Mouse (Mus musculus) liver, embryonic 13.5 days (tissue): Measurements from ENCODE around the gene Lmnb2. TPM values are rescaled to one million over a fixed set of nuclear protein-coding genes. Genes with fewer than 3 reads are reported as not detected.

Experiments
- ATAC-seq: fragments of 200-750 bp; cut with Nextera tagmentation; 2 replicates; pipeline ENCODE4 v1.8.0; 2017; ENCODE audit warnings: low read depth, mild to moderate bottlenecking, moderate number of reproducible peaks, moderate library complexity
- DNase-seq: peaks from one replicate; pipeline ENCODE4 v3.0.0; 2022
- H3K27ac ChIP-seq: fragments of 300-500 bp; sonication (generic); 2 replicates; pipeline ENCODE4 v1.5.1; 2015; ENCODE audit warnings: moderate library complexity, mild to moderate bottlenecking, inconsistent platforms
- H3K27me3 ChIP-seq: fragments of 300-500 bp; sonication (generic); 2 replicates; pipeline ENCODE4 v1.6.1; 2015; ENCODE audit warnings: mild to moderate bottlenecking, inconsistent platforms
- H3K36me3 ChIP-seq: fragments of 300-500 bp; sonication (generic); 2 replicates; pipeline ENCODE4 v1.6.1; 2015; ENCODE audit warnings: mild to moderate bottlenecking, inconsistent platforms
- H3K4me1 ChIP-seq: fragments of 300-500 bp; sonication (generic); replicated peaks from 2 replicates; pipeline ENCODE4 v1.6.1; 2015; ENCODE audit warnings: inconsistent platforms
- H3K4me2 ChIP-seq: fragments of 300-500 bp; sonication (generic); 2 replicates; pipeline ENCODE4 v1.6.1; 2015; ENCODE audit warnings: inconsistent platforms, mild to moderate bottlenecking, moderate library complexity
- H3K4me3 ChIP-seq: fragments of 300-500 bp; sonication (generic); replicated peaks from 2 replicates; pipeline ENCODE4 v1.5.1; 2015; ENCODE audit warnings: mild to moderate bottlenecking, inconsistent platforms
- H3K9ac ChIP-seq: fragments of 300-500 bp; sonication (generic); 2 replicates; pipeline ENCODE4 v1.6.1; 2015; ENCODE audit warnings: mild to moderate bottlenecking, inconsistent platforms
- H3K9me3 ChIP-seq: fragments of 300-500 bp; sonication (generic); replicated peaks from 2 replicates; pipeline ENCODE4 v1.6.1; 2016; ENCODE audit warnings: inconsistent platforms
- WGBS: fragments of 180-500 bp; shearing (Covaris S2); methylation state at CpG from one replicate; pipeline ENCODE4 v1.1.7; 2015; ENCODE audit not compliant: insufficient replicate concordance; 5-methylcytosine and 5-hydroxymethylcytosine counted together
- polyA plus RNA-seq: library from polyadenylated mRNA; unstranded; fragments of >200 nt; fragmentation: Nextera tagmentation; extraction: Ambion mirVana; gene quantifications from 2 replicates; pipeline ENCODE4 v1.2.1, GENCODE M21; 2015

Lmnb2 gene
- polyA plus RNA-seq, 1 experiment from 2014 or later, result 14.0 TPM

DNA sequence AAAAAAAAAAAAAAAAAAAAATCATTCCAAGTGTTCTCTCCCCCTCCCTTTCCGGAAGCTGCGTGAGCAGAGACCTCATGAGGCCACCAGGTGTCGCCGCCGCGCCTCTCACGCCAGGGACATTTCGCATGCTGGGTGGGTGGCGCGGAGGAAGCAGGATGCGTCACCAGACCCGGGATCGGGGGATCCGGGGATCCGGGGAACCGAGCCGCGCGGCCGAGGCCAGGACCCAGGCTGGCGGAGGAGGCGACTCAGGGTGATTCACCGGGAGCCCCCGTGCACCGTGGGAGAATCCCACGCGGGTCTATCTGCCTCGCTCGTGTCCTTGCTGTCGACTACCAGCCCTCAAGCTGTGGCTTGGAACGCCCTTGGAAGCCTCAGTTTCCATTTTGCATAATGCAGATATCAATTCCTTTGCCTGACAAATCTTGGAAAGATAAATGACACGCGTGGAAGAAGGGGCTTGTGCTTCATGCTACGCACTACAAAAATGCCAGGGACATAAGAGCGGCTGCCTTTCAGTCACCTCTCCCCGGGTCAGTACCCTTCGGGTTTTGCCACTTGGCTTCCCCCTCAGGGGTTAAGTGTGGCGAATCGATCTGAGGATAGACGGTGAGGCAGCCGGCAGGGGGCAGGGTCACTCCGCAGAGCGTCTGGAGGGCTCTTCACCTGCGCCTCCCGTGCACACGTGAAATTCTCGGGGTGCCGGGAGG, 10.7 kb upstream of the Lmnb2 start:
- peaks cover 48% of the 10 kb centered on the region for H3K27me3 ChIP-seq
- H3K27ac ChIP-seq, result peak overlapping the region; percentile 63; the same call in 1 of the 2 replicates
- ATAC-seq, result peak; percentile 15; the same call in 1 of the 2 replicates

DNA sequence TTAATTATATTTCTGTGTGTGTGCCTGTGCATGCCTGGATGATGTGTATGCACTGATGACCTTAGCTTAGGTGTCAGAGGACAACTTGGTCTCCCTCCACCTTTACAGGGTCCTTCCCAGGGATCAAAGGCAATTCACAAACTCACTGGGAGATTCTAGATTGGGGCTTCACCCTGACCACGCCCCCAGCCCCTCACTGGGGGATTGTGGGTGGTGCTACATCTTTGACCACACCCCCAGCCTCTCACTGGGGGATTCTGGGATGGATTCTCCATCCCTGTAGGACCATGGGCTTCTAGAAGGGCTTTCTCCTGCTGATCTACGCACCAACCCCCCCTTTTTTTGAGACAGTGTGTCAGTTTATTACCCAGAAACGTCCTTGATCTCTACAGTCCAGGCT, 7.4 kb upstream of the Lmnb2 start:
- 42% methylated on average over 3 of the region's 3 CpGs for WGBS
- no peak overlapping the region for H3K4me3 ChIP-seq
- H3K4me2 ChIP-seq, result no peak overlapping the region
- ATAC-seq (no peak), DNase-seq (no peak)
- peaks cover 18% of the 10 kb centered on the region for H3K27me3 ChIP-seq
- no peak overlapping the region for H3K9ac ChIP-seq
- H3K9me3 ChIP-seq, result no peaks in the 10 kb centered on the region
- peaks cover 40% of the 10 kb centered on the region for H3K4me1 ChIP-seq
- H3K27ac ChIP-seq, result no peak overlapping the region
- H3K36me3 ChIP-seq, result no peaks in the 10 kb centered on the region

More for the DNA sequence above, 10.7 kb upstream of the Lmnb2 start:
- Histone ChIP-seq H3K9me3 (no peaks in the 10 kb centered on the region), H3K4me3 (peak overlapping the region; percentile 59), H3K9ac (peak overlapping the region; percentile 62), H3K4me2 (peak overlapping the region; percentile 86), H3K4me1 (peaks cover 57% of the 10 kb centered on the region), H3K36me3 (no peaks in the 10 kb centered on the region)
- DNase-seq, result peak; percentile 73
- WGBS, result under 1% methylated on average over 48 of the region's 48 CpGs

DNA sequence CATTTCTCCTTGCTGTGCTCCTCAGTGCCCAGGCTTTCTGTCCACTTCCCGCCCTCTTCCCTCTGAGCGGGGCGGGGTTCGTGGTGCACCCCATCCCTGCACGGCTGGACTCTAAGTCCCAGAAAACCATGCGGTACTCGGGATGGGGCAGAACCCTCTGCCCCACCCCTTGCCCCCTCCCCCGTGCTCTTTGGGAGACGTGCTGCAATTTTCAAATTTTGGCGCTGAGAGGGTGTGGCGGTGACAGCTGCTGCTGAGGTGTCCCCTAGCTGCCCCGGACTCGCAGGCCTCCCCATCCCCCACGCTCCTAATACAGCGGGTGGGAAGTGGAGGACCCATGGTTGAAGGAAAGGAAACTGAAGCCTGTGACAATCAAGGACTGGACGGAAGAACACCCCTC, 3.9 kb upstream of the Lmnb2 start:
- DNase-seq, result no peak
- Histone ChIP-seq H3K9ac (peak overlapping the region; percentile 18; the same call in 1 of the 2 replicates), H3K27ac (peak overlapping the region; percentile 53; the same call in 1 of the 2 replicates)

DNA sequence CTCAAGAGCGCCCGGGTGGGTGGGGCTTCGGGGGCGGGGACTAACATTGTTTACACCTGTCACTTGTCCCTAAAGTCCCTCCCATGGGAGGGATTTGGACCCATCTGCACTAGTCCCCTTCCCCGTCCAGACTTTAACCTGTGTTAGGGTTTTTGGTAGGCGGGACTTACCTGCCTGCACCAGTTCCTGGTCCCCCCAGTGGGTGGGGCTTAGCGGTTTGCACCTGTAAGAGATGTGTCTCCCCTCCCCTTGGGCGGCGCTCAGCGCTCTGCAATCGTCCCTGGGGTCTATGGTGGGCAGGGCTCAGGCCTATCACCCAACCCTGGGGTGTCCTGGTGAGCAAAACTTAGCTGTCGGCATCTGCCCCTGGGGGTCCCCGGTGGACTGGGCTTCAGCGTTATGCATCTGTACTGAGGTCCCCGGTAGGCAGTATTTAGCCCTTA, 688 bp downstream of the Lmnb2 start:
- Histone ChIP-seq H3K4me2 (peak overlapping the region; percentile 90), H3K36me3 (peaks cover 8% of the 10 kb centered on the region; the same call in 1 of the 2 replicates), H3K9me3 (no peaks in the 10 kb centered on the region), H3K27ac (peak overlapping the region; percentile 59), H3K9ac (peak overlapping the region; percentile 81), H3K4me3 (peak overlapping the region; percentile 78), H3K4me1 (peaks cover 63% of the 10 kb centered on the region), H3K27me3 (peaks cover 28% of the 10 kb centered on the region)
- DNase-seq (no peak), ATAC-seq (peak; percentile 19)
- 2% methylated on average over 15 of the region's 15 CpGs for WGBS

More for the DNA sequence above, 3.9 kb upstream of the Lmnb2 start:
- H3K27me3 ChIP-seq, result peaks cover 28% of the 10 kb centered on the region
- peak overlapping the region; percentile 56 for H3K4me2 ChIP-seq
- 8% methylated on average over 16 of the region's 16 CpGs for WGBS
- H3K4me1 ChIP-seq, result peaks cover 32% of the 10 kb centered on the region
- ATAC-seq, result peak; percentile 43; the same call in 1 of the 2 replicates
- H3K4me3 ChIP-seq, result peak overlapping the region; percentile 35
- no peaks in the 10 kb centered on the region for H3K9me3 ChIP-seq
- no peaks in the 10 kb centered on the region for H3K36me3 ChIP-seq

DNA sequence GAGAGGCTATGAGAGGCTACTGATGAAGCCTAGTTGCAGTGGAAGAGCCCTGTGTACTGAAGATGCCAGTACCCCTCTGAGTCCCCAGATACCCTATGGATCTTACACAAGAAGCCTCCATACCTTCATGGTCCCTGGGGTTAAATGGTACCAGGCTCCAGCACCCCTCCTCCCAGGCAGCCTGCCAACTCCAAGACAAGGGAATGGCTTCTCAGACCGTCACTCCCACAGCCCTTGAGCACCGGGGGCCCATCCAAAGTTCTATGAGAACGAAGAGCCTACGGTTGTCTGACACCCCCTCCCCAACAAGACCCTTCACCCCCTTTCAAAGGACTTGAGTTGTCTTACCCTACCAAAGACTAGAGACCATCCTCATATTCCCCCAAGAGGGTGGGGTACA, 2.3 kb downstream of the Lmnb2 start:
- Histone ChIP-seq H3K4me1 (peaks cover 54% of the 10 kb centered on the region), H3K27me3 (peaks cover 25% of the 10 kb centered on the region), H3K9ac (no peak overlapping the region), H3K4me2 (no peak overlapping the region), H3K4me3 (no peak overlapping the region), H3K9me3 (no peaks in the 10 kb centered on the region), H3K36me3 (peaks cover 23% of the 10 kb centered on the region), H3K27ac (no peak overlapping the region)
- no peak for DNase-seq
- 85% methylated on average over 4 of the region's 4 CpGs for WGBS
- ATAC-seq, result 0 out of 2 replicates have a peak, but pooled peaks have one; percentile 1

DNA sequence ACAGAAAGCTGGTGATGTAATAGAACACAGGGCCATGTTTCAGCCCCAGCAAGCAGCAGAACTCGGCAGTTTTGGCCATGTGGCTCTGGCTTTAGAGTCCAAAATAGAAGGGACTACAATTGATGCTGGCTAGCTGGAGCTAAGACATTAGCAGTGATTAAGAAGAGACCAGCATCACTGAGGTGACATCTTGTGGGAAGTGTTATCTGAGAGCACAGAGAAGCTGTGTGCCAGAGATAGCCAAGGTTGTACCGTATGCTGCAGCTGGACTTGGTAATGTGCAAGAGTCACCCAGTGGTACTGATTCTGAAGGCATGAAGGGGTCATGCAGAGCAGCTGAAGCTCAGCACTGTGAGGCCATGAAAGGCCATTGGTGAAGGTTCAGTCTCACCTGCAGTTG, 2.8 kb downstream of the Lmnb2 start:
- 19% methylated on average over 2 of the region's 2 CpGs for WGBS

DNA sequence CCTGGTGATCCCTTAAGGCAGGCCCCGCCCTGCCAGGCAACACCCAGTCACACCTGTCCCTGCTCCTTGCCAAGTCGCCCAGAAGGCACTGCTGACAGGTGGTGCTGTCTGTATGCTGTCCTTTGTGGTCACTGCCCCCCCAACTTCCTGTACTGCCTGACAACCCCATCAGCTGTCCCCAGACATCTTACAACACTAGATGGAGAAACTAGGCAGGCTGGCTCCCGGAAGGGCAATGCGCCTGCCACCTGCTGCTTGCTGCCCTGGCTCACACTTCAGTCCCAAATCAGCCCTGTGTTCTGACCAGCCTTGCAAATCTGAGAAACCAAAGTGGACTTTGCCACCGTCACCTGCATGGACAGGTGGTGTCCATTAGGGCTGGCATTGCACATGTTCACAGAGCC, 3.8 kb downstream of the Lmnb2 start:
- Histone ChIP-seq H3K36me3 (peaks cover 38% of the 10 kb centered on the region), H3K9me3 (no peaks in the 10 kb centered on the region), H3K27me3 (peaks cover 19% of the 10 kb centered on the region), H3K4me1 (peaks cover 54% of the 10 kb centered on the region), H3K4me2 (no peak overlapping the region), H3K27ac (peak overlapping the region; percentile 18), H3K4me3 (no peak overlapping the region), H3K9ac (no peak overlapping the region)
- WGBS, result 69% methylated on average over 5 of the region's 5 CpGs
- no peak for ATAC-seq
- no peak for DNase-seq

More for the DNA sequence above, 2.8 kb downstream of the Lmnb2 start:
- Histone ChIP-seq H3K36me3 (peaks cover 28% of the 10 kb centered on the region), H3K4me3 (no peak overlapping the region), H3K9me3 (no peaks in the 10 kb centered on the region), H3K27me3 (peaks cover 25% of the 10 kb centered on the region), H3K4me1 (peaks cover 54% of the 10 kb centered on the region), H3K4me2 (no peak overlapping the region), H3K9ac (no peak overlapping the region), H3K27ac (no peak overlapping the region)
- peak; percentile 54 for DNase-seq
- ATAC-seq, result peak; percentile 43; the same call in 1 of the 2 replicates

DNA sequence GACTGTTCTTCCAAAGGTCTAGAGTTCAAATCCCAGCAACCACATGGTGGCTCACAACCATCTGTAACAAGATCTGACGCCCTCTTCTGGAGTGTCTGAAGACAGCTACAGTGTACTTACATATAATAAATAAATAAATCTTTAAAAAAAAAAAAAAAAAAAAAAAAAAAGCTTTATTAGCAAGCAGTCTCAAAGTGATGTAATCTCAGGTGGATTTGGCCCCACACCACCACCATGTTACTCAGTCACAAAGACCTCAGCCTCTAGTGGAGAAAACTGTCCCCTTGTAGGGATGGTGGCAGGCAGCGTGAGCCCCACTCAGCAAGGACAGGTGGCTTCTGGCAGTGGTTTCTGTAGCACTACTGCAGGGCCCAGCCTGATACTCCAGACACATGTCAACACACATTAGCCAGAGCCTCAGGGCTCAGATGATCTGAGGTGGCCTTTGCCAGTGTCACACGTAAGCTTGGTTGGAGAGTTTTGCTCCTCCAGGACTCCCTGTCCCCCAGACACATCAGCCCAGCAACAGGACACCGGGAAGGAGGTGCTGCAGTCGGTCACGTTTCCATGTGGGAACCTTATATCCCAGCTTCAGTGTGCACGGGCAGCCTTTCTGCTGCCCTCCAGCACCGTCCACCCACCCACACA, 4.6 kb downstream of the Lmnb2 start:
- Histone ChIP-seq H3K9ac (no peak overlapping the region), H3K4me2 (no peak overlapping the region), H3K4me3 (no peak overlapping the region), H3K27me3 (peaks cover 12% of the 10 kb centered on the region), H3K27ac (peak overlapping the region; percentile 6; the same call in 1 of the 2 replicates), H3K36me3 (peaks cover 46% of the 10 kb centered on the region), H3K4me1 (peaks cover 53% of the 10 kb centered on the region), H3K9me3 (no peaks in the 10 kb centered on the region)
- no peak for DNase-seq
- ATAC-seq, result no peak
- 87% methylated on average over 7 of the region's 8 CpGs for WGBS

DNA sequence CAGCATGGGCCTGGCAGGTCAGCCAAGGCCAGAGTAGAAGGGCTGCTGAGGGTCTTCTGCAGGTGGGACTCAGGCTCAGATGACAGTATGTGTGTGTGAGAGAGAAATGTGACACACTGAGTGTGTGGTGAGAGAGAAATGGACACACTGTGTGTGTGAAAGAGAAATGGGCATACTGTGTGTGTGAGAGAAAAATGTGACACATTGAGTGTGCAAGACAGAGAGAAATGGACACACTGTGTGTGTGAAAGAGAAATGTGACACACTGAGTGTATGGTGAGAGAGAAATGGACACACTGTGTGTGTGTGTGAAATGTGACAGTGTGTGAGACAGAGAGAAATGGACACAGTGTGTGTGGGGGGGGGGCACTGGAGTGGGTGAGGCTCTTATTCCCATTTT, 6.2 kb downstream of the Lmnb2 start:
- H3K36me3 ChIP-seq, result peaks cover 60% of the 10 kb centered on the region
- no peak overlapping the region for H3K9ac ChIP-seq
- H3K4me1 ChIP-seq, result peaks cover 37% of the 10 kb centered on the region
- H3K4me2 ChIP-seq, result no peak overlapping the region
- DNase-seq, result no peak
- ATAC-seq, result no peak
- no peaks in the 10 kb centered on the region for H3K27me3 ChIP-seq
- H3K27ac ChIP-seq, result no peak overlapping the region
- no peaks in the 10 kb centered on the region for H3K9me3 ChIP-seq
- H3K4me3 ChIP-seq, result no peak overlapping the region

DNA sequence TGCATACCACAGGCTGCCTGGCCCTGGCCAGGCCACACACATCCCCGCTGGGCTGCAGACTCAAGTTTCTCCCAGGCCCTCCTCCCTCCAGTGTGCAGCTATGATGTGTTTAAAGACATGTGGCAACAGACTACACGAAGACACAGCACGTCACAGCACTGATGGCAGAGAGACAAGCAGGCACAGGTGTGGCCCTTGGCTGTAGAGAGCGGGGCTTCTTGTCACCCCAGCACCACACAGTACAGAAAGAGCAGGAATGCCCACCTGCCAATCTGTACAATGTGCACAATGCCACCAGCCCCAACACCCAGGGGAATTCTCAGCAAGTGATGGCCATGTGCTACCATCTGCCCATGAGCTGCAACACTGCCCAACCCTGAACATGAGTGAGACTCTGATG, 6.7 kb downstream of the Lmnb2 start:
- H3K36me3 ChIP-seq, result peaks cover 62% of the 10 kb centered on the region
- H3K4me2 ChIP-seq, result no peak overlapping the region
- no peak overlapping the region for H3K27ac ChIP-seq
- H3K27me3 ChIP-seq, result no peaks in the 10 kb centered on the region
- no peaks in the 10 kb centered on the region for H3K9me3 ChIP-seq
- DNase-seq (no peak), ATAC-seq (no peak)
- no peak overlapping the region for H3K4me3 ChIP-seq
- no peak overlapping the region for H3K9ac ChIP-seq
- peaks cover 32% of the 10 kb centered on the region for H3K4me1 ChIP-seq
- WGBS, result 81% methylated on average over 4 of the region's 4 CpGs

DNA sequence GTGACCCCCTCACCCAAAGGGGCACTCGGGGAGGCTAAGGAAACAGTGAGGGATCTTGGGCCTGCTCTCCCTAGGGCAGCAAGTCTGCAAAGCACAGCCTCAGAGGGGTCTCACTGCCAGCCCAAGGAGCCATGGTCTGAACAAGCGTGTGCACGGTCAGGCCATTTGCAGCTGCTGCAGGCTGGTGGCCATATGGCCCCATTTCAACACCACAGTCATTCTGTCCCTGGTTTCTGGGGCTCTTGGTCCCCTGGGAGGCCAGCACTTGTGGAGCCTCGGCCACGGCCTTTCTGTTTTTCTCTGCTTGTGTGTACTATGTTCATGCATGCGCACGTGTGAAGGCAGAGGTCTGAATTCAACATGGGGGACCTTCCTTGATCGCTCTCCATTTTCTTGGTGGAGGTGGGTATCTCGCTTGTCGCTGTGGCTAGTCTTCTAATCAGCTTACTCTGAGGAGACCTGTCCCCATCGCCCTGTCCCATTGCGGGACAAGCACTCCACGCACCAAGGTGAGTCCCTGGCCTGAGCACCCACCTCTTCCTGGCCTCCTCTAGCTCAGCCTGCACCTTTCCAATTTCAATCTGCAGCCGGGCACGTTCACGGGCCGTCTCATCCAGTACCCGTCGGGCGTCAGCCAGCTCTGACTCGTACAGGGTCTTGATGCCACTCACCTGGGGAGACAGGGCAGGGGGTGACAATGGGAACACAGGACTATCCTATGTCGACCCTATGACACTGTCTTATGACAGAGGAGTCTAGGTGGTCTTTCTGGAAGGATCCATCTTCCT, 8.5 kb downstream of the Lmnb2 start:
- Histone ChIP-seq H3K27ac (no peak overlapping the region), H3K4me2 (no peak overlapping the region), H3K9ac (no peak overlapping the region), H3K4me1 (peaks cover 14% of the 10 kb centered on the region), H3K9me3 (no peaks in the 10 kb centered on the region), H3K4me3 (no peak overlapping the region), H3K36me3 (peaks cover 78% of the 10 kb centered on the region), H3K27me3 (no peaks in the 10 kb centered on the region)
- ATAC-seq (no peak), DNase-seq (no peak)
- WGBS, result 83% methylated on average over 22 of the region's 22 CpGs
